8 mouse cellular contexts compared by ENCODE assay signal in the genomic region with DNA sequence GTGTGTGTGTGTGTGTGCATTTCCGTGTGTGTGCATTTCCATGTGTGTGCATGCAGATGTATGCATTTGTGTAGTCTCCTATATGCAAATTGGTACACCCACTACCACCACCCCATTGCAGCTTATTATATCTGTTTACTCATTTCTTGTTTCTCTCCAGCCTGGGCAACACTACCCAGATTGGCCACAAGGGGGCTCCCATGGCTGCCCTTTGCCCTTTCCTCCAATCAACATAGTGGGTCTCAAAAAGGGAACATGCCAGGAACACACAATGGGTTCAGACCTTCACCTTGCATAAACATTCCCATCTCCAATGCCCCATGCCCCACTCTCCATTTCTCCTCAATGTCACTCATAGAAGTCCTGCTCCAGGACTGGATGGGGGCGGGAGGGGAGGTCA. TPM values are rescaled to one million over a fixed set of nuclear protein-coding genes. Genes with fewer than 3 reads are reported as not detected.
DNase-seq lines count a peak whose midpoint lies in the region; TF ChIP-seq lines count a peak whose summit lies in the region.

No protein-coding gene starts in this region.

- peaks cover 5% of the 10 kb centered on the region for H3K4me1 ChIP-seq in ES-Bruce4 (ENCODE audit: control insufficient read depth, insufficient read depth, low read length)

- no peak for TF ChIP-seq POLR2A in ES-Bruce4 (IDR thresholded peaks at IDR 0.05; ENCODE audit: insufficient read depth, low read length)

- H3K4me3 ChIP-seq in layer of hippocampus, adult 2 months: no peak overlapping the region
- H3K4me3 ChIP-seq in ES-Bruce4 (ENCODE audit: low read depth, low read length): no peak overlapping the region

- no peak overlapping the region for H3K27ac ChIP-seq in layer of hippocampus, adult 2 months
- no peak overlapping the region for H3K27ac ChIP-seq in ES-Bruce4 (ENCODE audit: insufficient read depth, low read length)

- no peaks in the 10 kb centered on the region for H3K36me3 ChIP-seq in ES-Bruce4 (ENCODE audit: control insufficient read depth, insufficient read depth, low read length, poor library complexity, severe bottlenecking)

- H3K9ac ChIP-seq in ES-Bruce4 (ENCODE audit: low read depth, poor library complexity, severe bottlenecking): no peak overlapping the region

- peak in 1 of 2 experiments; percentile 39 for DNase-seq in layer of hippocampus, adult 2 months (ENCODE audit: low spot score in 2 of 2)
- no peak for DNase-seq in layer of hippocampus, postnatal 14 days (ENCODE audit: low spot score in 2 of 2)
- DNase-seq in adrenal gland, adult (ENCODE audit: inconsistent age in 2 of 2, low spot score in 1 of 2): peak; percentile 53 to 87
- peak; percentile 23 for DNase-seq in forelimb bud, embryonic 11.5 days (ENCODE audit: low read depth, low spot score)
- peak; percentile 41 for DNase-seq in lung, postnatal 25 days (ENCODE audit: low spot score)
- peak; percentile 73 for DNase-seq in testis, postnatal 10 days (ENCODE audit: low spot score)
- DNase-seq in urinary bladder, postnatal 4 days (ENCODE audit: low spot score in 2 of 2): no peak

- peak; percentile 76 for TF ChIP-seq CTCF in layer of hippocampus, adult 2 months (conservative IDR thresholded peaks at IDR 0.05)
- TF ChIP-seq CTCF in ES-Bruce4 (IDR thresholded peaks at IDR 0.05; ENCODE audit: low read depth, low read length): peak; percentile 72

- no peaks in the 10 kb centered on the region for H3K27me3 ChIP-seq in ES-Bruce4 (ENCODE audit: control insufficient read depth, insufficient read depth, low read length, poor library complexity, severe bottlenecking)

- no peak for TF ChIP-seq EP300 in ES-Bruce4 (IDR thresholded peaks at IDR 0.05; ENCODE audit: insufficient read depth, low read depth, low read length)

- H3K9me3 ChIP-seq in ES-Bruce4 (replicated peaks; ENCODE audit: control insufficient read depth, insufficient read depth, low read length, poor library complexity, severe bottlenecking): no peaks in the 10 kb centered on the region

RNA-seq across cellular contexts. Expression of a gene that starts 24.3 kb away (rescaled TPM):
- 1 to 10 TPM; 3.8 to 4.5 TPM for total RNA-seq in layer of hippocampus, adult 2 months (2021)
- 1 to 10 TPM; 3.4 to 4.7 TPM for total RNA-seq in layer of hippocampus, postnatal 14 days (2021)
- polyA plus RNA-seq in ES-Bruce4 (2011; ENCODE audit: insufficient read depth, insufficient read length, low read depth, missing spikeins): 4.4 and 6.3 TPM in 2 replicates

Comparison
In these comparisons a context has a peak if more than half of its experiments do, and no peak if none do; other contexts are left out.
1. DNase-seq: peak in adrenal gland, adult (2 of 2), forelimb bud, embryonic 11.5 days (single experiment), lung, postnatal 25 days (single experiment) and testis, postnatal 10 days (single experiment); none in layer of hippocampus, postnatal 14 days (0 of 2) and urinary bladder, postnatal 4 days (0 of 2).